Mouse (Mus musculus) right cerebral cortex, postnatal 36 days (tissue): ENCODE measurements at regions not wholly inside any gene's neighbourhood (a gene's known extent, or its start where the extent isn't known, plus 50 kb on each side); places are given as distances from the start of the nearest gene placed in this dataset.

ENCODE experiments used
- DNase-seq, 2 experiments: peaks; one replicate each; pipeline ENCODE4 v3.0.0; 2022; ENCODE audit warnings: low spot score in 2 of 2, mixed read lengths in 1 of 2

DNA sequence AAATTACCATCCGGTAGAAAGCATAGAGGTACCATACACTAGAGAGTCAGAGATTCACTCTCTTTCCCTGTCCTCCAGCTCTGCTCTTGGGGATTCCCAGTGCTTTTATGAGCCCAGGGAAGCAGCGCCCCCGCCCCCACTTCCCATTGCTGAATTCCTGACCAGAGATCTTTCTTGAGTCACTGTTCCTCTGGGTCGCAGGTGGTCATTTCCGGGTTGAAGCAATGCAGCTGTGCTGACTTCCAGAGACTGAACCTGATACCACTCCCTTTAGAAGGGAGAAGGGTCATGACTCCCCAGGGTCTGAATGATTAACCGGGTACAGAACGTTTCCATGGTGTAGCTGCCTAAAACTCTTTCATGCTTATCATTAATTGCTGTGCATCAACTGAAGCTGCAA is 128.9 kb downstream of the Cd83 start:
- no peak for DNase-seq

DNA sequence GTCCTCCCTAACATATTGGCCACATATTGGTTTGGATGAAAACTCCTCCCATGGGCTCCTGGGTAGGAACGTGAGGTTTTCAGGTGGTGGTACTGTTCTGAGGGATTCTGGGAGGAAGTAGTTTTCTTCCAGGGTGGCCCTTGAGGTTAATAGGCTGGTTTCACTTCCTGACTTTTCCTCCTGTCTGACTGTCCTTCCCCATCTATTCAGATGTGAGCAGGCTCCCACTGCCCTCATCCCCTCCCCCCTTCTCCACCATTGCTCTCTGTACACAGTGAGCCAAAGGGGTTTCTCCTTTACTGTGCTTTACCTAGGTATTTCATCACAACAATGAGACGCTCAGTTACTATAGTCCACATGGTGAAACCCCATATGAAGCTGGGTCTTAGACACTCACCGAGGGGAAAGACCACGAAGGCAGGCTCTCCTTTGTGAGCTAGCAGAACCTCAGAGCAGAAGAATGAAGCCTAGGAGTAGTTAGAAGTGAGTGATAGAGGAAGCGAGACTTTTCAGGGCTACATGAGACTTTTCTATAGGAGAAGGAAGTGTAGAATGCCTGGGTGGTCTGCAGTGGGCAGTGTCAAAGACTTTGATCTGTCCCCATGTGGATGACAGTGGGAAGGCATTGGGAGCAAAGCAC is 135.3 kb downstream of the Cd83 start:
- DNase-seq, result no peak

DNA sequence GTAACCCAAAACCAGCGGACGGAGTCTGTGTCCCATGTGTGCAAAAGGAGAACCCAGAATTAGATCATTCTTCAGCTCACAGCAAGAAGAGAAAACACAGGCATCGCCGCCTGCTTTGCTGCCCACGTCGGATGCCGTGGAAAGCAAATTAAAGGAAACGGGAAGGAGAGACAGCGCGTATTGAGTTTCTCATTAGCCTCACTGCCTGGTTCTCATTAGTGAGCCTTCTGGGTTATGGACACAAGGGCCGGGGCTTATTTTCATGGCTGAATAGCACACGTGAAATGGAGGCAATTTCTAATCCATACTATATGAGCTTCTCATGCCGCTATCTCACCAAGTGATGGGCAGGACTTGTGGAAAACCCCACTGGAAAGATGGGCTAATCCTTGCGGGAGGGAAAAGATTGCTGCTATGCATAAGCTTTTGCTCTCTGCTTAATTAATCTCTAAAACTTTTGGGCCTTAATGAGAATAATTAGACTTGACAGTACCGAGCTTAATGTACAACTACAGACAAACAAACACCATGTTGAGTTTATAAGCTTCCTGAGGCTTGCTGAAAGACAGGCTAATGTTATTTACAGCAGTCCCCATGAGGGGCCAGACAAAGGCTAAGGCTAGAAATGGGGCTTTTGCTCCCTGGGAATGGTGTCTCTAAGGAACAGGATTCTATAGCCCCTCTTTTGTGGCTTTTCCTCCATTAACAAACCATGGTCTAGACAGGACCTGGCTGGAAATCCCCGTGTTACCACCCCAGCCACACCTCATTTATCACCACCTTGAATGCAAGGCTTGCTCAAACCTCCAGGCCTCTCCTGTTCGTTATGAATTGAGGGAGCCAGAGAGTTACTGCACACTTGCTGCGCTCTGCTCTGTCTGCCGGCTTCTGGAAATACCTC is 145.8 kb downstream of the Cd83 start:
- DNase-seq, result no peak

DNA sequence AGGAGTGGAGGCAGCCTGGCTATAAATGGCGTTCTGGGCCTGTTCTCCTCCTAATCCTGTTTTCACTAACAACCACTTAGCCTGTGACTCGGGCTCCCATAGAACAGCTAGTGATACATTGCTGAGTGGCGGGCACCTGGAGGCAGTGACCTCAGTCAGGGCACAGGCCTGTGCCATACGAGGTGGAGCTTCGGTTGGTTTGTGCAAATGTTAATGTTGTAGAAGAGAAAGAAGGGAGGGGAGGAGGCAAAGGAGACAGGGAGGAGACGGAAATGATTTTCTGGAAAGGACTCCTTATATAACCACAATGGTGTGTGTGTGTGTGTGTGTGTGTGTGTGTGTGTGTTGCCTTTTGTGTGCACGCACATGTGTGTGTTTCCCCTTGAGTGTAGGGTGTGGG is 148.4 kb downstream of the Cd83 start:
- DNase-seq, result no peak

- no peak for DNase-seq
These were observed 150.7 kb downstream of the Cd83 start for GRCm38 (mm10) chr13:43935284-43935683.

- DNase-seq, result no peak
These were observed 151.9 kb downstream of the Cd83 start for GRCm38 (mm10) chr13:43936504-43936903.

- DNase-seq, result no peak
These were observed 154.0 kb downstream of the Cd83 start for GRCm38 (mm10) chr13:43938611-43939010.

DNA sequence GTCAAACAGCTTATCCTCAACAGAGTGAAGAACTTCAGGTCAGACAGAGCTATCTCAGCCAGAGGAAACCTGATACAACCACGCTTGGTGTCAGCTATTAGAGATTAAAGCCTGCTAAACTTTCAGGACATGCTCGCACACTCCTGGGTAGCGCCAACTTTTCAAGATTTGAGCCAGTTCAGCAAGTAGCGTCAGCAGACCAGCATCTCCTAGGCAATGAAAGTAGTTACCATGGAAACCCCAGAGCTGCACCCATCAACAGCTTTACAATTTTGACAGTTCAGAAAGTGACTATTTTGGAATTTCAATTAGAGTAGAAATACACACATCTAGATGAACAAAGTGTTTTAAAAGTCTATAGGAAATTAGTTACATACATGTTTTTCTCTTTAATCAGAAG is 154.8 kb downstream of the Cd83 start:
- no peak for DNase-seq

- no peak for DNase-seq
These were observed 157.2 kb downstream of the Cd83 start for GRCm38 (mm10) chr13:43941731-43942130.

DNA sequence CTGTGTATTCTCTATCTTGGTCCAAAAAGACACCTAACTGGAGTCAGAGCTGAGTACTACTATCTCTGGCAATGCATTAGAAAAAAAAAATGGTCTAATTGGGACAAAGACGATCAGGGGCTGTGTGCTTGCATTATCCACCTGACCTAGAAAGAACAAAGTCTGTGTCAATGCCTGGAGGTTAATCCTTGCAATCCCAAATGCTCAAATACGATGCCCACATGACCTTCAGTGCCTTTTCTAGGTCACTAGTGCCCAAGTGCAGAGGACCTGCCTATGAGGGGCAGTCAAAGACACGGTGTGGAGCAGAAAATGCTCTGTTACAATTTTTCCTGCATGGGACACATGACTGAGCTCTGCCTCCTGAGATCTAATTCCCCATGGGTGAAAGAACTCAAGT is 164.0 kb downstream of the Cd83 start:
- DNase-seq, result no peak

- DNase-seq, result no peak
These were observed 165.4 kb downstream of the Cd83 start for GRCm38 (mm10) chr13:43949740-43950643.

- DNase-seq, result no peak
These were observed 167.9 kb downstream of the Cd83 start for GRCm38 (mm10) chr13:43952491-43952890.

- no peak for DNase-seq
These were observed 168.5 kb downstream of the Cd83 start for GRCm38 (mm10) chr13:43952972-43953592.

GRCm38 (mm10) chr13:43954714-43955393 is 170.3 kb downstream of the Cd83 start:
- no peak for DNase-seq

GRCm38 (mm10) chr13:43957046-43957445 is 172.5 kb downstream of the Cd83 start:
- DNase-seq, result no peak

DNA sequence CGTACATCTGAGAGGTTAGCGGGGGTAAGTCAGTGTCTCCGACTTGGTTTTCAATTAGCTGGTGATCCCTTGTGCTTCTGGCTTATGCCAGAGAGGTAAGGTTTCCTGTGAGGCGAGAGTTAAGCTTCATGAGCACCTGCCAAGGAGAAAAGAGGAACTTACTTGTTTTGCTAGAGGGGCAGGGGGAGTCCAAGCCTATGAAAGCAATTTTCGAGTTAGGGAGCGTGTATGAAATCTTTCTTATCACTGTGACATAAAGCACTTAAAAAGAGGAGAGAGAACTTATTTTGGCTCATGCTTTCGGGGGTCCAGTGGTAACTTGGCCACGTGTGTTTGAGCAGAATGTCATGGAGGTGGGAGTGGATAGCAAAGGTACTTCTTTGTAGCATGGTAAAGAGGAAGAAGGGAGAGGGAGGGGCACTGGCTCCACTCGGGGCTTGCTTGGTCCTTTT is 174.6 kb downstream of the Cd83 start:
- DNase-seq, result no peak

DNA sequence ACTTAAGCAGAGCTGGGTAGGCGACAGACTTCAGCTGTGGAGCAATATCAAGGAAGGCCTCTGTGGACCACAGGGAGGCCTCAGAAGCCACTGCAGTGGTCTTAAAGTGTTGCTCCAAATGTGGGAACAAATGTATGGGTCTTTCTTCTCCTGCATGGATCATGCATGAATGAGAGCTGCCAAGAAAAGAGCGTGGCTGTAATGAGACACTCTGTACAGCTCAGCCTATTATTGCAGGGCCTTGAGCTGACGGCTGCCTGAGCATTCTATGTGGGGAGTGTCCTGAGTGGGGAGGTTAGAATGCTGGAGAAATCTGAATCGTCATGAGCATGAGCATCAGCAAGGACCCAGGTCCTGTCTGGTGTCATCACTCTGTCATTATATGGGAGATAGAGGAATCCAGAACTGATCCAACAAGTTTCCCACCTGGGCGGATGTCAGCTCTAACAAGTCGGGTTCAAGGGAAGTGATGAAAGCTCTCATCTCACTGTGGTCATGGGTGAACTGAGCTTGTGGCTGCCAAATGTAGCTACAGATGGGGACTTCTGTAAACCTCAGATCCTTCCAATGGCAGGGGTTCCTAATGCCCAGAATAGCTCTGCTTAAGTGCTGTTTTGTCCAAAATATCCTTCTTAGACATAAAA is 176.6 kb downstream of the Cd83 start:
- no peak for DNase-seq

- DNase-seq, result no peak
These were observed 177.4 kb downstream of the Cd83 start for GRCm38 (mm10) chr13:43961987-43962386.

DNA sequence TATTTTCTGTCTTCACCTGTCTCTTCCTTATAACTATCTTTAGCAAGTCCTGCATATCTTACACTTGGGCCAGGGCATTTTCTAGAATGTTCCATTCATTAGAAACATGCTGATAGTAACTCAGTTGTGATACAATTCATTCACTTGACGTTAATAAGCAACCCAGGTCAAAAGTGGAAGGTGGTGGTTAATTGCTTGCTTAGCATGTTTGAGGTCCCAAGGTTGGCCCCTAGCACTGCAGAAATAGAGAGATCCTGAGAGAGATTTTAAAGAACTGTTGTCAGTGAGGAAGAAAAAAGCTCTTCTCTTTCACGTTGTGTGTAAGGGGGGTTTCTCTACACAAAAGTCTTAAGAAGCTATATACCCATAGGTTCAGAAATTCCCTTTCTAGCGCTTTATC is 178.7 kb downstream of the Cd83 start:
- DNase-seq, result no peak

DNA sequence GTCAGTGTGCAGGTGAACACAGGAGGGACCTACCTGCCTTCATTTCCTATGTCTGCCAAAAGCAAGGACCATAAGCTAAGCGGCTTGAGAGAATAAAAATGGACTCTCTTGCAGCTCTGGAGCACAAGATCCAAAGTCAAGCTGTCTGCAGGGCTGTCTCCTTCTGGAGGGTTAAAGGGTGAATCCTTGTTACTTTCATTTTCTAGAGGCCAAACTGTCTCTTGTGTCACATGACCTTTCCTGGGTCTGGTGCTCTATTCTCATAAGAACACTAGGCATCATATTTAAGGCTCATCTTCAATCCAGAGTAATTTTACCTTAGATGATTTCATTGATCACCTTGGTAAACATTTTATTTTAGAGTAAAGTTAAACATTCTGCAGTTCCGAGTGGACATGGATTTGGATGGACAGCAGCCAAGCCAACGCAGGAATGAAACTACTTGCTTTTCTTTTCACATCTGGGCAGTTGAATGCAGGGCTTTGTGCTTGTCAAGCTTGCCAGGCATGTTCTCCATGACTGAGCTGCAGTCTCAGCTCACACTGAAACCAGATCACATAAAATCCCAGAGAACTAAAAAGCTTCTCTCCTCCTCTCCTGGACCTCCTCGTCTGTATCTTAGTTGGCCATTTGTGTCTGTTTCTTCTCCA is 180.8 kb downstream of the Cd83 start:
- no peak for DNase-seq
